Mouse (Mus musculus) lung, embryonic 16.5 days (tissue): Measurements from ENCODE around the gene Clec18a. TPM values are rescaled to one million over a fixed set of nuclear protein-coding genes. Genes with fewer than 3 reads are reported as not detected.
"Not testable (repeated sequence)": the region's sequence is repeated elsewhere in the genome, so short reads cannot be mapped to it uniquely, and the experiment has no call there.

Experiments
- ATAC-seq: fragments of 200-750 bp; cut with Nextera tagmentation; 2 replicates; pipeline ENCODE4 v1.8.0; 2017; ENCODE audit warnings: low read depth, mild to moderate bottlenecking, moderate library complexity
- H3K27ac ChIP-seq: fragments of 300-500 bp; sonication (generic); 2 replicates; pipeline ENCODE4 v1.5.1; 2014; ENCODE audit warnings: mild to moderate bottlenecking, control low read depth, low read length
- H3K27me3 ChIP-seq: fragments of 300-500 bp; sonication (generic); 2 replicates; pipeline ENCODE4 v1.6.1; 2014; ENCODE audit warnings: low read depth, low read length, mixed read lengths; ENCODE audit not compliant: control insufficient read depth, insufficient read depth
- H3K36me3 ChIP-seq: fragments of 300-500 bp; sonication (generic); 2 replicates; pipeline ENCODE4 v1.6.1; 2014; ENCODE audit warnings: low read length; ENCODE audit not compliant: control insufficient read depth, insufficient read depth
- H3K4me1 ChIP-seq: fragments of 300-500 bp; sonication (generic); replicated peaks from 2 replicates; pipeline ENCODE4 v1.6.1; 2014; ENCODE audit warnings: low read length, mixed read lengths; ENCODE audit not compliant: control insufficient read depth, insufficient read depth
- H3K4me2 ChIP-seq: fragments of 300-500 bp; sonication (generic); 2 replicates; pipeline ENCODE4 v1.6.1; 2014; ENCODE audit warnings: low read depth, low read length, control low read depth
- H3K4me3 ChIP-seq: fragments of 300-500 bp; sonication (generic); 2 replicates; pipeline ENCODE4 v1.5.1; 2014; ENCODE audit warnings: mild to moderate bottlenecking, low read length, control low read depth
- H3K9ac ChIP-seq: fragments of 300-500 bp; sonication (generic); 2 replicates; pipeline ENCODE4 v1.6.1; 2014; ENCODE audit warnings: low read length, control low read depth
- H3K9me3 ChIP-seq: fragments of 300-500 bp; sonication (generic); 2 replicates; pipeline ENCODE4 v1.6.1; 2016; ENCODE audit warnings: low read length; ENCODE audit not compliant: control insufficient read depth
- WGBS: fragments of 180-500 bp; shearing (Covaris S2); extraction: QIAGEN DNeasy Blood & Tissue Kit; methylation state at CpG from one replicate; pipeline ENCODE4 v1.1.7; 2014; 5-methylcytosine and 5-hydroxymethylcytosine counted together
- polyA plus RNA-seq: library from polyadenylated mRNA; unstranded; fragments of >200 nt; fragmentation: Nextera tagmentation; extraction: Ambion mirVana; gene quantifications from 2 replicates; pipeline ENCODE4 v1.2.1, GENCODE M21; 2015

The Clec18a gene
- polyA plus RNA-seq = not detected in 2 replicates

DNA sequence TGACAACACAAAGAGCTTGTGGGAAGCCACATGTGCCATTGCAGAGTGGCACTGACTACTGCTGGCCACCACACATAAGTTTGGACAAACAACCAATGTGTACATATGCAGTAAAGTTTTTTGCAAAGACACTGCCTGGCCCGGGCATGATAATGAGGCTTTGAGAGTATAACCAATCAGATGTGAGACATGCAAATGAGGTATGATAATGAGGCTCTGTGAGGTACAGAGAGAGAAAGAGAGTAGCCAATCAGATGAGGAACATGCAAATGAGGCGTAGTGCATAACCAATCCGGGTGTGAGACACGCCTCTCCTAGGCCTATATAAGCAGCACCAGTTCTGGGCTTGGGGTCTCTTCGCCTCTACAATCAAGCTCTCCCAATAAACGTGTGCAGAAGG is at the start of gene Clec18a:
Clec18a (minus strand) TSS at position 101 of the 400 bp plus-strand sequence.
- H3K9ac ChIP-seq, H3K4me3 ChIP-seq, H3K36me3 ChIP-seq, H3K9me3 ChIP-seq, ATAC-seq, H3K4me2 ChIP-seq, H3K27ac ChIP-seq, H3K27me3 ChIP-seq, H3K4me1 ChIP-seq: not testable (repeated sequence)
- WGBS = 83% methylated on average over 5 of the region's 6 CpGs

DNA sequence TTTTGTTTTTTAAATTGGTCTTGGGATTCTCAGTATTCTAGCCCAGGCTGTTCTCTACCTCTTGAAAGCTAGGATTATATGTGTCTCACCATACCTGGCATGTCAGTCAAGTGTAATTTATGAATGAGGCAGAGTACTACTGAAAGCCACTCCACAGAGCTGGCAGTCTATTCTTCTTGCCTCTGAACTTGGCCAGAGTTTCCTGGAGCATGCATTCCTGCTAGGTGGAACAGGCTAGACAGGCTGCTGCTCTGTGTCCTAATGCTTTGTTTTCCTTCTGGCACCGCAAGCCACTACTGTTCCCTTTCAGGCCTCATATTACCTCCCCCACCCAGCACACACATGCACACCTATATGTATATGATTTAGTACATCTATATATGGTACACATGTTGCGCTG is 38.5 kb upstream of the Clec18a start:
- Histone ChIP-seq H3K27ac (no peak overlapping the region), H3K9me3 (no peaks in the 10 kb centered on the region), H3K36me3 (peaks cover 26% of the 10 kb centered on the region; the same call in 1 of the 2 replicates), H3K4me1 (no peaks in the 10 kb centered on the region), H3K4me2 (no peak overlapping the region), H3K9ac (no peak overlapping the region), H3K27me3 (no peaks in the 10 kb centered on the region), H3K4me3 (no peak overlapping the region)
- 88% methylated on average over 2 of the region's 2 CpGs for WGBS
- no peak for ATAC-seq

DNA sequence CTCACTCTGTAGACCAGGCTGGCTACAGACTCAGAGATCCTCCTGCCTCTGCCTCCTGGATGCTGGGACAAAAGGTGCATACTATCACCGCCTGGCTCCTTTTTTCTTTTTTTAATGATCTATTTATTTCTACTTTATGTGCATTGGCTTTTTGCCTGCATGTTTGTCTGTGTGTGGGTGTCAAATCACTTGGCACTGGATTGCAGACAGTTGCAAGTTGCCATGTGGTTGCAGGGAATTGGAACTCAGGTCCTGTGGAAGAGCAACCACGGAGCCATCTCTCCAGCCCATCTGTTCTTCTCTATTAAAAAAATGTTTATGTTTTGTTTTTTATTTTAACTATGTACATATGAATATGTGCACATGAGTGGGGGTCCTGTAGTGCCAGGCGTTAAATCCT is 27.3 kb upstream of the Clec18a start:
- Histone ChIP-seq H3K36me3 (peaks cover 23% of the 10 kb centered on the region), H3K4me2 (no peak overlapping the region), H3K4me1 (no peaks in the 10 kb centered on the region), H3K27ac (no peak overlapping the region), H3K4me3 (no peak overlapping the region), H3K9me3 (no peaks in the 10 kb centered on the region), H3K27me3 (no peaks in the 10 kb centered on the region), H3K9ac (no peak overlapping the region)
- 95% methylated on average over 3 of the region's 3 CpGs for WGBS
- ATAC-seq = no peak

DNA sequence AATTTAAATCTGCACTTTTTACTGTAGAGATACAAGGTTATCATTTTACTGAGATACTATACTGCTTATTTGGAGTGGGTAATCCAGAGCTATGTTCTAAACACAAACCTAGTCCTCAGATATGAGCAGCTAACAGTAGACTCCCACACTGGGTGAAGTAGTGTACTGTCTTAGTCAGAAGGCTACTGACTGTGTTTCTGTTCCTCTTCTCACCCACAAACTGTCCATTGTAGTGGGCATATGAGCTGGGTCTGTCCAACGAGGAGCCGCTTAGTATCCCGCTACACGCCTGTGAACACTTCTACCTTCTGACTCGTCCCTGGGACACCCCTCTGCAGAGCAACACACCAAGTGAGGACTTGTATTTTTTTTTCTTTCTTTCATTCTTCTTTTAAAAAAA is 22.7 kb upstream of the Clec18a start:
- Histone ChIP-seq H3K36me3 (peaks cover 18% of the 10 kb centered on the region), H3K9me3 (no peaks in the 10 kb centered on the region), H3K4me2 (no peak overlapping the region), H3K27me3 (no peaks in the 10 kb centered on the region), H3K9ac (no peak overlapping the region), H3K4me1 (no peaks in the 10 kb centered on the region), H3K27ac (no peak overlapping the region), H3K4me3 (no peak overlapping the region)
- 90% methylated on average over 5 of the region's 5 CpGs for whole genome bisulfite sequencing
- ATAC-seq = no peak

DNA sequence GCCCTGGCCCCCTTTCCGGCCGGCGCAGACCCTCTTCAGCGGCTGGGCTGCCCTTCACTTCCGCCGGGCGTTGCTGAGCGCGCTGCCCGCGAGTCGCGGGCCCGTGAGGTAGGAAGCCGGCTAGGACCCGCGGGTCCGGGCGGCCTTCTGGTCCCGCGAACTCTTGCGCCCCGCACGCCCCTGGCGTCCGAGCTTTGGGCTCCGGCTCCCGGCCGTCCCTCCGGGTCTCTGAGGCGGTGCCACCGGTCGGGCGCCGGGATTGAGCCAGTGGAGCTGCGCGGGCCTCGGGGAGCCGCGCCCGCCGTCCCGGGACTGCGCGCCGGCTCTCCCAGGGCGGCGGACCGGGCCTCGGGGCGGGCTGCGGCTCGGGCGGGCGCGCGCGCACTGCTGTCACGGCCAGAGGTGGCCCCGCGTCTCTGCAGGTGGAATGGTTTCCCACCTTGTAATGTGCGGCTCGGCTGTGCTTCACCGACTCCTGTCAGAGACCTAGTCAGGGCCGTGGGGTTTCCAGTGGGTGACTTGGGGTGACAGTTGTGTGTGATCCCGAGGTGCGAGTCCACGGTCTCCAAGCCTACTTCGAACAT is 2.6 kb upstream of the Clec18a start:
- Histone ChIP-seq H3K4me3 (peak overlapping the region; percentile 70), H3K4me2 (peak overlapping the region; percentile 76), H3K9ac (peak overlapping the region; percentile 70)
- under 1% methylated on average over 55 of the region's 69 CpGs for WGBS
- H3K27me3 ChIP-seq, H3K27ac ChIP-seq, H3K4me1 ChIP-seq, H3K9me3 ChIP-seq, H3K36me3 ChIP-seq: not testable (repeated sequence)
- ATAC-seq = peak; percentile 66; the same call in 1 of the 2 replicates

DNA sequence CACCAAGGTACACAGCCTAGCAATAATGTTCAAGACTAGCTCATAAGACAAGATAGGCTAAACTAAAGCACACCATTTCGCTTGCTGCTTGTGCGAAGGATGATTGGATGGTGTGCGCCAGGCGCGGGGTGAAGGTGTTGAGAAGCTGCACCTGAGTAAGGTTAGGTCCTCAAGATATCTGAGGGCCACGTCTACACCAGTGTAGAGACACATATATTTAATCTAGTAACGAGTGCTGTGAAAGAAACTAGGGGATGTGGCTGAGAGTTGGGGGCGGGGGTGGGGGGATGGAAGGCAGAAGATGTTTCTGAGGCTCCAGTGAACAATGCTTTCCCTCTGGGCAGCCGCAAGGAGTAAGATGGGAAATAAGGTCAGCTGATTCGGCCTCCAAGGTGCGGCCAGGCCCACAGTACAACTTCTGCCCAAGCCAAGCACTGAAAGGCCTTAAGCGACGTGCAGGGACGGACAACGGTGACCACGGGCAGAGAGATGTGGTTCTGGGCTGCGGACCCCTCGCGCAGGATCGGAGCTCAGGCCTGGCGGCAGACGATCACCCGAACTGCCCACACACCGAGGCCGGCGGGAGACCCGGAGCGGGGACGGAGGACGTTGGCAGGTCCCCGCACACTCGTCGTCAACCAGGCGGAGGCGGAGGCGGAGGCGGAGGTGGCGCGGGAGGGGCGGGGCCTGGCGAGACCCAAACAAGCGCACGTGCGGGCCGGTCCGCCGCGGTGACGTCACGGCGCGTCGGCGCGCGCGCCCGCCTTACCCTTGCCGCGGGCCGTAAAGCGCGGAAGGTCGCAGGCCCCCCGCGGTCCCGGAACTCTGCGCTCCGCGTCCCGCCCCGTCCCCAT is 1.9 kb upstream of the Clec18a start, which contains the start of gene Pdpr:
Pdpr (plus strand) TSS at position 766 of the 854 bp plus-strand sequence.
- ATAC-seq = peak; percentile 97
- 0 out of 2 replicates have a peak within 1 kb of the TSS, but pooled peaks have one; percentile 37 for H3K27ac ChIP-seq
- WGBS = 6% methylated on average over 51 of the region's 72 CpGs
- peaks cover 10% of the 10 kb centered on the region for H3K4me1 ChIP-seq
- H3K4me3 ChIP-seq = peak within 1 kb of the TSS; percentile 70
- peak within 1 kb of the TSS; percentile 93 for H3K4me2 ChIP-seq
- no peaks in the 10 kb centered on the region for H3K36me3 ChIP-seq
- H3K27me3 ChIP-seq = no peaks in the 10 kb centered on the region
- H3K9ac ChIP-seq = peak within 1 kb of the TSS; percentile 75
- H3K9me3 ChIP-seq = no peaks in the 10 kb centered on the region

DNA sequence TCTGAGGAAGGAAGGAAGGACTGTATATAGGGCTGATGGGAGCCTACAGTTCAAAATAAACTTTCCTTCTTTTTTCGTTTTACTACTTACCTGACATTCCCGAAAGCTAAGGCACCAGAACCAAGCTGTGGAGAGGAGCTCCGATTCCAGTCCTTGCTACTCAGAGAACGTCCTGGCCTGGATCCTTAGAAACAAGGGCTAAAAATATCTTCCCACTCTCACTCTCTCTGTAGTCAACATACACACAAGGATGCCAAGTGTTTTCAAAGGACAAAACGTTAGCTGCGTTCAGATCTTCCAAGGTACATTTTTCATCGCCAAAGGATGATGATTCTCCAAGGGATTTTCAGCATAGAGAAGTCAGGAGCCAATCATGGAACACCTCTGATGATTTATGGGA is 520 bp downstream of the Clec18a start:
- Histone ChIP-seq H3K4me2 (no peak overlapping the region), H3K9ac (no peak overlapping the region), H3K27ac (no peak overlapping the region), H3K36me3 (no peaks in the 10 kb centered on the region), H3K27me3 (no peaks in the 10 kb centered on the region), H3K4me1 (peaks cover 10% of the 10 kb centered on the region), H3K4me3 (no peak overlapping the region), H3K9me3 (no peaks in the 10 kb centered on the region)
- 78% methylated on average over 7 of the region's 7 CpGs for WGBS
- ATAC-seq = no peak

DNA sequence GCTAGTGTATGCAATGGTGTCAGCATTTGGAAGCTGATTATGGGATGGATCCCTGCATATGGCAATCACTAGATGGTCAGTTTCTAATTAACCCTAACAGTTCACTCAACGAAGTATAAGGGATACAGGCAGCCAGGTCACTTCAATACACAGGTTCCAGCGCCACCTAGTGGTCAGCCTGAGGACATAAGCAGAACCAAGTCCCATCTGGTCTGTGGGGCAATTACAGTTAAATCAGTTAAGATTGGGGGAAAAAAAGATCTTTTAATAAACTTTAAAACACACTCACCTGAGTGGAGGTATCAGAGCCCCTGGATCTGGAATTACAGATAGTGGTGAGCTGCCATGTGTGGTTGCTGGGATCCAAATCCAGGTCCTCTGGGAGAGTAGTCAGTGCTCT is 2.1 kb downstream of the Clec18a start:
- WGBS = 0% methylated on average over 2 of the region's 2 CpGs
- peak; percentile 39; the same call in 1 of the 2 replicates for ATAC-seq
- H3K4me2 ChIP-seq = no peak overlapping the region
- no peak overlapping the region for H3K4me3 ChIP-seq
- no peaks in the 10 kb centered on the region for H3K4me1 ChIP-seq
- H3K27ac ChIP-seq = no peak overlapping the region
- no peaks in the 10 kb centered on the region for H3K36me3 ChIP-seq
- no peak overlapping the region for H3K9ac ChIP-seq
- no peaks in the 10 kb centered on the region for H3K9me3 ChIP-seq
- no peaks in the 10 kb centered on the region for H3K27me3 ChIP-seq

DNA sequence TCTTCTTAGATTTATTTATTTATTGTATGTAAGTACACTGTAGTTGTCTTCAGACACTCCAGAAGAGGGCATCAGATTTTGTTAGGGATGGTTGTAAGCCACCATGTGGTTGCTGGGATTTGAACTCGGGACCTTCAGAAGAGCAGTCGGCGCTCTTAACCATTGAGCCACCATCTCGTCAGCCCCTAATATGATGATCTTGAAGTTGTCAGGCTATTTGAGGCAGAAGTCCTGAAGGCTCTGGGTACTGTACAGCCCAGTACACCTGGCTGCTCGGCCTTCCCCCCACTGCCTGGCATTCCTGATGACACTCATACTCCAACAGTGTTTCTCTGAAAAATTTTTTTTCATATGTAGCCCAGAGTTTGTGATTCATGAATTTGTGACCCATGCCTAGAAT is 8.3 kb downstream of the Clec18a start:
- H3K27me3 ChIP-seq, H3K4me1 ChIP-seq, H3K4me2 ChIP-seq, H3K9me3 ChIP-seq, H3K36me3 ChIP-seq, H3K27ac ChIP-seq, H3K9ac ChIP-seq, H3K4me3 ChIP-seq, ATAC-seq: not testable (repeated sequence)
- 87% methylated on average over 5 of the region's 5 CpGs for WGBS
